Mouse (Mus musculus): ENCODE data around the gene Abl2. TPM values are rescaled to one million over a fixed set of nuclear protein-coding genes. Genes with fewer than 3 reads are reported as not detected.

Gene Abl2
- polyA plus RNA-seq, 1 experiment from 2014 or later = 4.2 TPM

DNA sequence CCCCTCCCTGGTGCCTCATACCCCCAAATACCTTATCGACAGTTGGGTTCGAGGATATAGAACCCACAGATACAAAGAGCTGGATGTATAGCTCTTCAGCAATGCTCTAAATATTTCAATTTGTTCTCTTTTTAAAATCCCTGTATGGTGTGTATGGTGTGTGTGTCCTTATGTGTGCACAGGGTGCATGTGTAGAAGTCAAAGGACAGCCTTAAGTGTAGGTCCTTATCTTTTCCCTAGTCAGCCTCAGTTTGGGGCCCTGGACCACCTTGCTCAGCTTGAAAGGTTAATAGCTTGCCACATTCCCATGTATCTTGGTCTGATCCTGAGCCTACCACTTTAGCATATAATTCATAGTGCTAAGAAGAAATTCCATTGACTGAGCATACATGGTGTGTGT, 49.9 kb downstream of the Abl2 start:
- 91% methylated on average over 2 of the region's 2 CpGs for WGBS
- H3K27ac ChIP-seq (replicated peaks in 1 of 2; ENCODE audit: control insufficient read depth in 1 of 2, insufficient read depth in 1 of 2, low read depth in 2 of 2, low read length in 2 of 2) = no peak overlapping the region
- no peaks in the 10 kb centered on the region for H3K27me3 ChIP-seq (ENCODE audit: control insufficient read depth, insufficient read depth, low read length)
- no peaks in the 10 kb centered on the region for H3K36me3 ChIP-seq (ENCODE audit: control insufficient read depth, insufficient read depth, low read length)
- H3K9ac ChIP-seq (ENCODE audit: low read length) = no peak overlapping the region
- H3K4me1 ChIP-seq (ENCODE audit: control insufficient read depth in 2 of 2, insufficient read depth in 2 of 2, low read length in 2 of 2) = peaks cover 12 to 14% of the 10 kb centered on the region in 2 experiments
- no peak for ATAC-seq (ENCODE audit: insufficient number of reproducible peaks, insufficient read depth, low FRiP score, low read depth)
- H3K9me3 ChIP-seq (ENCODE audit: control insufficient read depth, low read length) = no peaks in the 10 kb centered on the region
- no peak overlapping the region for H3K4me3 ChIP-seq (ENCODE audit: control insufficient read depth in 1 of 2, insufficient read depth in 1 of 2, low read depth in 1 of 2, low read length in 2 of 2)
- H3K4me2 ChIP-seq (ENCODE audit: low read length) = no peak overlapping the region

DNA sequence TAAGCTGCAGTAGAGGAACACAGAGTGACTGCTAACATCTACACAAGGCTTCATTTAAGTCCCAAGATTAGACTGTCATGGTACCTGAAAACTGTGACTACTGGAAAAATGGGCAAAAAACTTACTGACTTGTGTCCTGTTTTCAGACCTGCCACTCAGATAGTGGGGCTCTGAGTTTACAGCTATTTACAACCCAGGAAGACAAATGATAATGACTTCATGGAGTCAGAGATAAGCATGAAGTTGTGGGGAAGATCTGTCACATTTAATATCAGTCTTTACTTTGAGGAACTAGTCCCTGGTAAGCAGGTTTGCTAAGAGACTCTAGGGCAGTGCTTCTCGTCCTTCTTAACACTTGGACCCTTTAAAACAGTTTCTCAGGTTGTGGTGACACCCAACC, 51.7 kb downstream of the Abl2 start:
- H3K9me3 ChIP-seq (ENCODE audit: control insufficient read depth, low read length) = no peaks in the 10 kb centered on the region
- H3K27me3 ChIP-seq (ENCODE audit: control insufficient read depth, insufficient read depth, low read length) = no peaks in the 10 kb centered on the region
- H3K9ac ChIP-seq (ENCODE audit: low read length) = no peak overlapping the region
- no peak overlapping the region for H3K27ac ChIP-seq (replicated peaks in 1 of 2; ENCODE audit: control insufficient read depth in 1 of 2, insufficient read depth in 1 of 2, low read depth in 2 of 2, low read length in 2 of 2)
- H3K4me2 ChIP-seq (ENCODE audit: low read length) = no peak overlapping the region
- 82% methylated on average over 1 of the region's 1 CpGs for WGBS
- no peak overlapping the region for H3K4me3 ChIP-seq (ENCODE audit: control insufficient read depth in 1 of 2, insufficient read depth in 1 of 2, low read depth in 1 of 2, low read length in 2 of 2)
- H3K4me1 ChIP-seq (ENCODE audit: control insufficient read depth in 2 of 2, insufficient read depth in 2 of 2, low read length in 2 of 2) = peaks cover 8 to 17% of the 10 kb centered on the region in 2 experiments
- no peaks in the 10 kb centered on the region for H3K36me3 ChIP-seq (ENCODE audit: control insufficient read depth, insufficient read depth, low read length)
- ATAC-seq (ENCODE audit: insufficient number of reproducible peaks, insufficient read depth, low FRiP score, low read depth) = no peak

DNA sequence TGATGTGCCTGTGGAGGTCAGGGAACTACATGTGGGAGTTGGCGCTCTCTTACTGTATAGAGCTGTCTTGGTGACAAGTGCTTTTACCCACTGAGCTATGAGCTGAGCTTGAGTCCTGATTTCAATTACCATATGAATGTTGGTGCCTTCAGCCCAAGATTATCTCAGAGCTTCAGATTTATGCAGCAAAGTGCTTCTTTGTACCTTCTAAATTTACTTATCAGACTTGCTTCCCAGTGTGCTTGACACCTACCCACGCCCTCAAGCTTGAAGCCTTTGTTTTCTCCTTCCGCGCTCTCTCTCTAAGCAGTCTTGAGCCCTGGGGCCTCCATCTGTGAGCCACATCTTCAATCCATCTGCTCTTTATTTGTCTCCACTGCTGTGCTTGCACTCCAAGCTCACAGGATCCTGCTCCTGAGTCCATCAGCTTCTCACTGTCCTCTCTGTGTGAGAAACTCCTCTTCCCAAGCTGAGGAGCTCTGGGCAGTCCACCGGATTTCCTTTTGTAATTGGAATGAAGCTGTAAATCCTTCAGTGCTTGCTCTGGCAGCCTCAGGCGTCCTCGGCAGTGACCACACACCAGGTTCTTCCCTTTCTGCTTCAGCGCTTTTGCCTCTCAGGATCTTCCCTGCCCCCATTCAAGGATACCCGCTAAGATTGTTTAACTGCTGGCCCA, 55.4 kb downstream of the Abl2 start:
- H3K4me2 ChIP-seq (ENCODE audit: low read length) = no peak overlapping the region
- H3K9ac ChIP-seq (ENCODE audit: low read length) = 0 out of 2 replicates have a peak overlapping the region, but pooled peaks have one; percentile 38
- H3K36me3 ChIP-seq (ENCODE audit: control insufficient read depth, insufficient read depth, low read length) = no peaks in the 10 kb centered on the region
- 29% methylated on average over 9 of the region's 9 CpGs for WGBS
- no peaks in the 10 kb centered on the region for H3K27me3 ChIP-seq (ENCODE audit: control insufficient read depth, insufficient read depth, low read length)
- peak overlapping the region; percentile 55 to 62 for H3K27ac ChIP-seq (replicated peaks in 1 of 2; ENCODE audit: control insufficient read depth in 1 of 2, insufficient read depth in 1 of 2, low read depth in 2 of 2, low read length in 2 of 2)
- H3K9me3 ChIP-seq (ENCODE audit: control insufficient read depth, low read length) = no peaks in the 10 kb centered on the region
- H3K4me1 ChIP-seq (ENCODE audit: control insufficient read depth in 2 of 2, insufficient read depth in 2 of 2, low read length in 2 of 2) = peaks cover 12 to 36% of the 10 kb centered on the region in 2 experiments
- ATAC-seq (ENCODE audit: insufficient number of reproducible peaks, insufficient read depth, low FRiP score, low read depth) = no peak
- H3K4me3 ChIP-seq (ENCODE audit: control insufficient read depth in 1 of 2, insufficient read depth in 1 of 2, low read depth in 1 of 2, low read length in 2 of 2) = no peak overlapping the region

DNA sequence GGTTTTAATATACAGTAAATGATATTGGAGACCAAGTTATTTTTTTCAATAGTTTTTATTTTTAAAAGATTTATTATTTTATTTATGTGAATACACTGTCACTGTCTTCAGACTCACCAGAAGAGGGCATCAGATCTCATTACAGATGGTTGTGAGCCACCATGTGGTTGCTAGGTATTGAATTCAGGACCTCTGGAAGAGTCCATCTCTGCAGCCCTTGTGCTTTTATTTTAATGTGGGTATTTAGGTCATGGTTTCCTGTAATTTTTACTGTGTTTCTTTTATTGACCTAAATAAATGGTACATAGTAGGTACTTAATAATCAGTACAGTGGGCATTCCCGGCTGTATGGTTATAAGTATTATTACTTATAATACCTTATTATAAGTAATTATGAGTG, 56.1 kb downstream of the Abl2 start:
- Histone ChIP-seq H3K4me3 (ENCODE audit: control insufficient read depth in 1 of 2, insufficient read depth in 1 of 2, low read depth in 1 of 2, low read length in 2 of 2) (no peak overlapping the region), H3K27me3 (ENCODE audit: control insufficient read depth, insufficient read depth, low read length) (no peaks in the 10 kb centered on the region), H3K27ac (replicated peaks in 1 of 2; ENCODE audit: control insufficient read depth in 1 of 2, insufficient read depth in 1 of 2, low read depth in 2 of 2, low read length in 2 of 2) (peak overlapping the region in 1 of 2 experiments; percentile 79; a peak in 1 of 4 replicates), H3K9ac (ENCODE audit: low read length) (no peak overlapping the region), H3K36me3 (ENCODE audit: control insufficient read depth, insufficient read depth, low read length) (no peaks in the 10 kb centered on the region), H3K4me2 (ENCODE audit: low read length) (no peak overlapping the region), H3K9me3 (ENCODE audit: control insufficient read depth, low read length) (no peaks in the 10 kb centered on the region), H3K4me1 (ENCODE audit: control insufficient read depth in 2 of 2, insufficient read depth in 2 of 2, low read length in 2 of 2) (peaks cover 12 to 36% of the 10 kb centered on the region in 2 experiments)
- no peak for ATAC-seq (ENCODE audit: insufficient number of reproducible peaks, insufficient read depth, low FRiP score, low read depth)
- WGBS = 81% methylated on average over 1 of the region's 1 CpGs

DNA sequence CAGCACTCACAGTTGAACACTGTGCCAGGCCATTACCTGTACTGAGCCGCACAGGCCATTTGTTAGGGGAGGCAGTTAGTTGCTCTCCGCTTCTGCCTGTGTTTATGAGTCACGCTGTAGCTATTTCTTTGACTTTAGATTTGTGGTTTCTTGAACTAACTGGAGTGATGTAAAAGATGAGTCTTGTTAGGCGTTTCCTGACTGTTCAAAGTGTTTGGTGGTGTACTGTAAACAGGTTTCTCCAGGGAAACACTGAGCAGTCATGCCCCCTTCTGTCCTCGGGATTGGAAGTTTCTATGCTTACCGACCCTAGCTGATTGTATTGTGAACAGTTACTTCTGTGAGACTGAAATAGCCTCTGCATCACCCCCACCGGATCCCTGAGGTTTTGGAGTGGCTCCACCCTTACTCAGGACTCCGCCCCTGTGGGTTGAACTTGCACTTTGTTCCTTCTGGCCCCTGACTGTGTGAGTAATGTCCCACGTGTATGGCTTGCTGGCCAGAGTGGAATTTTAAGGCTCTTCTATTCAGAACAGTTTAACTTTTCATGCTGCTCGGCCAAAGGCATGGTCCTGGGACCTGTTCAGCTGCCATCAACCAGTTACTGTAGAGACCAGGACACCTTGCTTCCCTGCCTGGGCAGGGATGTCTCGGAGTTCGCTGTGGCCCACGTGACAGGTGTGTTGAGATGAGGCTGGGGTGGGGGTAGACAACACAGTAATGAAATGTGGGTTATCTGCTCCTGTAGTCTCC, 57.0 kb downstream of the Abl2 start:
- peaks cover 16 to 42% of the 10 kb centered on the region in 2 experiments for H3K4me1 ChIP-seq (ENCODE audit: control insufficient read depth in 2 of 2, insufficient read depth in 2 of 2, low read length in 2 of 2)
- peak overlapping the region; percentile 33 to 38 for H3K4me3 ChIP-seq (ENCODE audit: control insufficient read depth in 1 of 2, insufficient read depth in 1 of 2, low read depth in 1 of 2, low read length in 2 of 2)
- 13% methylated on average over 13 of the region's 13 CpGs for WGBS
- H3K27me3 ChIP-seq (ENCODE audit: control insufficient read depth, insufficient read depth, low read length) = no peaks in the 10 kb centered on the region
- H3K9me3 ChIP-seq (ENCODE audit: control insufficient read depth, low read length) = no peaks in the 10 kb centered on the region
- H3K36me3 ChIP-seq (ENCODE audit: control insufficient read depth, insufficient read depth, low read length) = no peaks in the 10 kb centered on the region
- peak; percentile 77 for ATAC-seq (ENCODE audit: insufficient number of reproducible peaks, insufficient read depth, low FRiP score, low read depth)
- H3K9ac ChIP-seq (ENCODE audit: low read length) = peak overlapping the region; percentile 44
- H3K27ac ChIP-seq (replicated peaks in 1 of 2; ENCODE audit: control insufficient read depth in 1 of 2, insufficient read depth in 1 of 2, low read depth in 2 of 2, low read length in 2 of 2) = peak overlapping the region; percentile 67 to 79
- peak overlapping the region; percentile 64 for H3K4me2 ChIP-seq (ENCODE audit: low read length)

DNA sequence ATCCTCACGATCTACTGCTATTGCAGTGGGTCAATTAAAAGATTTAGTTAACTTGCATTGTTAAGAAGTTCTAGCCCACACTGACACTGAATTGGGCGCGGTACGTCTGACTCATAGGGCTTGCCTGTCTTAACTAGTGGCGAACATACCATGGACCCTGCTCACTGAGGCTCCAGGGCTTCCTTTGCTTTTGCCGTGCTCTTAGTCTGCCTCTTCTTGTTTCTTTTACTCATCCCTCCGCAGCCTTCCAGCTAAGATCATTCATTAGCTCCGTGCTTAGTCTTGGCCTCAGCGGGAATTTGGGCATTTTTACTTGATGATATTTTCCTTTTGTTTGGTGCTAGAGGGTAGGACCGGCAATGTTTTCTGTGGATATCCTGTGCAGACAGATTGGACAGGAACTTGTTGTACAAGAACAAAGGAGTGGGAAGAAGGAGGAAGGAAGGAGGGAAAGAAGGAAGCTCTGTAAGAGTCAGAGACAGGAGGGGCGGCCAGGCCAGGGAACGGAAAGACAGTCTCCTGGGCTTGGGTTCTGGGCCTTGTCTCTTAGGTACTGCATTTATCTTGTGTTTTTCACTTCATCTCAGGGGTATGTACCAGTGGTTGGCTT, 58.5 kb downstream of the Abl2 start:
- Histone ChIP-seq H3K9me3 (ENCODE audit: control insufficient read depth, low read length) (no peaks in the 10 kb centered on the region), H3K4me2 (ENCODE audit: low read length) (peak overlapping the region; percentile 48), H3K4me1 (ENCODE audit: control insufficient read depth in 2 of 2, insufficient read depth in 2 of 2, low read length in 2 of 2) (peaks cover 16 to 42% of the 10 kb centered on the region in 2 experiments), H3K27ac (replicated peaks in 1 of 2; ENCODE audit: control insufficient read depth in 1 of 2, insufficient read depth in 1 of 2, low read depth in 2 of 2, low read length in 2 of 2) (peak overlapping the region; percentile 68 to 90), H3K27me3 (ENCODE audit: control insufficient read depth, insufficient read depth, low read length) (no peaks in the 10 kb centered on the region), H3K9ac (ENCODE audit: low read length) (peak overlapping the region; percentile 57), H3K4me3 (ENCODE audit: control insufficient read depth in 1 of 2, insufficient read depth in 1 of 2, low read depth in 1 of 2, low read length in 2 of 2) (peak overlapping the region; percentile 20 to 21), H3K36me3 (ENCODE audit: control insufficient read depth, insufficient read depth, low read length) (peaks cover 1% of the 10 kb centered on the region; the same call in 1 of the 2 replicates)
- ATAC-seq (ENCODE audit: insufficient number of reproducible peaks, insufficient read depth, low FRiP score, low read depth) = no peak
- WGBS = 42% methylated on average over 12 of the region's 12 CpGs

DNA sequence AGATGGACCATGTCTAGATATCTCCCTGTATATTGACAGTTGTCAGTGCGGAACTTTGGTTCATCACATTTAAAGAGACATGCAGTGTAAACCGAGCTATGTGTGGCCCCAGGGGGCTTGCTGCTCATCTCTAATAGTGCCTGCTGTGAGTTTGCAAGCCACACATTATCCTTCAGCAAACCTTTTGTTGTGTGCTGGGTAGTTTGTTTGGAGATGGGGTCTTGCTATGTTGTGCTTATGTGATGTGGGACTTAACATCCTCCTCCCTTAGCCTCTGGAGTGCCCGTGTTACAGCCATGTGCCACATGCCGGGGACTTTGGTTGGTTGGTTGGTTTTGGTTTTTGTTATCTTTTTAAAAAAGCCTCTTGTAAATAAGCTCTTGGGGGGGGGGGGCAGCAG, 59.2 kb downstream of the Abl2 start:
- WGBS = 54% methylated on average over 4 of the region's 4 CpGs
- H3K9me3 ChIP-seq (ENCODE audit: control insufficient read depth, low read length) = no peaks in the 10 kb centered on the region
- H3K9ac ChIP-seq (ENCODE audit: low read length) = no peak overlapping the region
- peaks cover 8% of the 10 kb centered on the region for H3K36me3 ChIP-seq (ENCODE audit: control insufficient read depth, insufficient read depth, low read length)
- peak overlapping the region in 1 of 2 experiments; percentile 32; a peak in 1 of 4 replicates for H3K27ac ChIP-seq (replicated peaks in 1 of 2; ENCODE audit: control insufficient read depth in 1 of 2, insufficient read depth in 1 of 2, low read depth in 2 of 2, low read length in 2 of 2)
- peaks cover 16 to 42% of the 10 kb centered on the region in 2 experiments for H3K4me1 ChIP-seq (ENCODE audit: control insufficient read depth in 2 of 2, insufficient read depth in 2 of 2, low read length in 2 of 2)
- no peak for ATAC-seq (ENCODE audit: insufficient number of reproducible peaks, insufficient read depth, low FRiP score, low read depth)
- H3K4me2 ChIP-seq (ENCODE audit: low read length) = peak overlapping the region; percentile 48
- H3K27me3 ChIP-seq (ENCODE audit: control insufficient read depth, insufficient read depth, low read length) = no peaks in the 10 kb centered on the region
- H3K4me3 ChIP-seq (ENCODE audit: control insufficient read depth in 1 of 2, insufficient read depth in 1 of 2, low read depth in 1 of 2, low read length in 2 of 2) = no peak overlapping the region

Data from heart, embryonic 14.5 days (tissue).